Mouse (Mus musculus): Measurements from ENCODE around the gene Mettl7a2. TPM values are rescaled to one million over a fixed set of nuclear protein-coding genes. Genes with fewer than 3 reads are reported as not detected.

Gene Mettl7a2
- total RNA-seq, 1 experiment from 2014 or later = not detected

- ATAC-seq (replicated peaks; ENCODE audit: low read depth, poor library complexity, severe bottlenecking) = no peak
Measured at GRCm38 (mm10) chr15:100388886-100389285, 35.9 kb downstream of the Mettl7a2 start.

GRCm38 (mm10) chr15:100391066-100391465, 38.1 kb downstream of the Mettl7a2 start:
- no peak for ATAC-seq (replicated peaks; ENCODE audit: low read depth, poor library complexity, severe bottlenecking)

GRCm38 (mm10) chr15:100391599-100391998, 38.6 kb downstream of the Mettl7a2 start:
- ATAC-seq (replicated peaks; ENCODE audit: low read depth, poor library complexity, severe bottlenecking) = no peak; the same call in 1 of the 2 replicates

- no peak for ATAC-seq (replicated peaks; ENCODE audit: low read depth, poor library complexity, severe bottlenecking)
Measured at GRCm38 (mm10) chr15:100393016-100393415, 40.0 kb downstream of the Mettl7a2 start.

GRCm38 (mm10) chr15:100395561-100395960, 42.6 kb downstream of the Mettl7a2 start:
- no peak for ATAC-seq (replicated peaks; ENCODE audit: low read depth, poor library complexity, severe bottlenecking)

- ATAC-seq (replicated peaks; ENCODE audit: low read depth, poor library complexity, severe bottlenecking) = no peak
Measured at GRCm38 (mm10) chr15:100400592-100401250, 47.7 kb downstream of the Mettl7a2 start.

GRCm38 (mm10) chr15:100401811-100402210, 48.8 kb downstream of the Mettl7a2 start:
- ATAC-seq (replicated peaks; ENCODE audit: low read depth, poor library complexity, severe bottlenecking) = no peak

- ATAC-seq (replicated peaks; ENCODE audit: low read depth, poor library complexity, severe bottlenecking) = no peak
Measured at GRCm38 (mm10) chr15:100402347-100402746, 49.3 kb downstream of the Mettl7a2 start.

GRCm38 (mm10) chr15:100402798-100403197, 49.8 kb downstream of the Mettl7a2 start:
- no peak for ATAC-seq (replicated peaks; ENCODE audit: low read depth, poor library complexity, severe bottlenecking)

GRCm38 (mm10) chr15:100403318-100404000, 50.5 kb downstream of the Mettl7a2 start:
- ATAC-seq (replicated peaks; ENCODE audit: low read depth, poor library complexity, severe bottlenecking) = no peak

GRCm38 (mm10) chr15:100406088-100406487, 53.1 kb downstream of the Mettl7a2 start:
- ATAC-seq (replicated peaks; ENCODE audit: low read depth, poor library complexity, severe bottlenecking) = no peak

- ATAC-seq (replicated peaks; ENCODE audit: low read depth, poor library complexity, severe bottlenecking) = peak; percentile 83
Measured at GRCm38 (mm10) chr15:100410918-100411672, 58.1 kb downstream of the Mettl7a2 start.

Other genes with a start within 250 kb of the Mettl7a2 start
- gene Atf1, start 125.4 kb upstream of the Mettl7a2 start, total RNA-seq (2017) = 77.0 and 94.4 TPM in 2 replicates
- not detected in 2 replicates for gene Tmprss12, start 72.4 kb upstream of the Mettl7a2 start, total RNA-seq (2017)
- gene Mettl7a1, start 49.1 kb upstream of the Mettl7a2 start, total RNA-seq (2017) = 68.5 and 80.8 TPM in 2 replicates
- not detected in 2 replicates for gene Mettl7a3, start 18.3 kb upstream of the Mettl7a2 start, total RNA-seq (2017)
- not detected in 2 replicates for gene Methig1, start 51 bp upstream of the Mettl7a2 start, total RNA-seq (2017)
- gene Higd1c, start 11.3 kb downstream of the Mettl7a2 start, total RNA-seq (2017) = not detected in 2 replicates
- gene Gm5475, start 68.9 kb downstream of the Mettl7a2 start, total RNA-seq (2017) = not detected in 2 replicates
- 19.7 and 30.4 TPM in 2 replicates for gene Slc11a2, start 71.9 kb downstream of the Mettl7a2 start, total RNA-seq (2017)
- gene Letmd1, start 115.8 kb downstream of the Mettl7a2 start, total RNA-seq (2017) = 20.1 and 30.2 TPM in 2 replicates
- gene Csrnp2, start 142.3 kb downstream of the Mettl7a2 start, total RNA-seq (2017) = 2.6 and 4.0 TPM in 2 replicates
- 10.1 and 16.9 TPM in 2 replicates for gene Tfcp2, start 198.8 kb downstream of the Mettl7a2 start, total RNA-seq (2017)
- 0.19 and 1.4 TPM in 2 replicates for gene Pou6f1, start 246.8 kb downstream of the Mettl7a2 start, total RNA-seq (2017)

Measured in common myeloid progenitor, adult 5-6 weeks (primary cell).